Mouse (Mus musculus): ENCODE measurements around the gene Gas2l3. TPM values are rescaled to one million over a fixed set of nuclear protein-coding genes. Genes with fewer than 3 reads are reported as not detected.

Gene Gas2l3
- polyA plus RNA-seq, 1 experiment from 2014 or later = 19.7 TPM

- Histone ChIP-seq H3K27me3 (no peaks in the 10 kb centered on the region), H3K36me3 (ENCODE audit: poor library complexity, severe bottlenecking) (no peaks in the 10 kb centered on the region), H3K4me1 (no peaks in the 10 kb centered on the region), H3K4me3 (no peak overlapping the region), H3K4me2 (no peak overlapping the region), H3K27ac (no peak overlapping the region), H3K9me3 (replicated peaks) (peaks cover 8% of the 10 kb centered on the region; the same call in 1 of the 2 replicates), H3K9ac (no peak overlapping the region)
- no peak for ATAC-seq
- 34% methylated on average over 7 of the region's 7 CpGs for WGBS
These were observed 27.0 kb upstream of the Gas2l3 start for GRCm38 (mm10) chr10:89470596-89471353.

DNA sequence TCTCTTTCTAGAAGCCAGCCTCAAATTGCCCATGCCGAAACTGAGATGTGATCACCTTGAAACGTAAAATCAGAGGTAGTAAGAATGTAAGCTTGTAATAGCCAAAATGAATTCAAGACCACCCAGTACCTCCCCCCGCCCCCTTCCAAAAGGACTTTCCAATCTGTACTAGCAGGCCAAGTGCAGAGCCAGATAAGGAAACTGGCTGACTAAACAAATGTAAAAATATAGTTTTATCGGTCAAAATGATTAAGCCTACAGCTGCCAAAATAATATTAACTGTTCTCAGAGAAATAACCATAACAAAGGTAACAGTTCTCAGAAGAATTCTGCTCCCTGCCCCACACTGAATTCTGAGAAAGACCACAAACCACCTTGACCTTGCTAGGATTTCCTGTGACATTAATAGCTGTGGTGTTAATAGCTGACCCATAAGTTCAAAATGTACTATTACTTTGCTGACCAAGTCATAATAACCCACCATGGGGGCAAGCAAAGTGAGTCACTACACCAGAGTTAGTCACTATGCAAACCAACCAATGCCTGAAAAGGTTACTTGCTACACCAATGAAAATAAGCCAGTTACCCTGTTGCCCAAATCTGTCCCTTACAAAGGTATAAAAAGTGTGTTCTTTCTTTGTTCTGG lies 21.1 kb upstream of the Gas2l3 start:
- Histone ChIP-seq H3K27ac (no peak overlapping the region), H3K4me3 (no peak overlapping the region), H3K9me3 (replicated peaks) (peaks cover 2% of the 10 kb centered on the region; the same call in 1 of the 2 replicates), H3K4me2 (no peak overlapping the region), H3K4me1 (no peaks in the 10 kb centered on the region), H3K9ac (no peak overlapping the region), H3K36me3 (ENCODE audit: poor library complexity, severe bottlenecking) (no peaks in the 10 kb centered on the region), H3K27me3 (0 out of 2 replicates have a peak, but pooled peaks cover 2% of the 10 kb centered on the region)
- WGBS = 88% methylated on average over 4 of the region's 4 CpGs
- ATAC-seq = no peak

DNA sequence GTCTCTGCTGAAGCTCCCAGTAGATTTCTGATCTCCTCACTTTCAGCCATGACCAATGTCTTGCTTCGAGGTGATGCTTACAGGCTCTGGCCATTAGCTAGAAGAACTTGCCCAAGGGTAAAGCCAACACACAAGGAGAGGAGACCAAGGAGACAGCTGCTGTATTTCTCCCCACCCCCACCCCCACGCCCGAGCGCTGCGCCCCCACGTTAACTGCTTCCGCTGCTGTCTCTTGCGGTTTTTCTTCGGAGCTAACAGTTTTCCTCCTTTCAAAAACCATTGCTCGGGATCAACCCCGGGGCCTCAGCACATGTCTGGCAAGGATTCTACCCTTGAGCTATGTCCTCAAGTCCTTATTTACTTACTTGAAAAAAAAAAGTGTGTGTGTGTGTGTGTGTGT lies 19.1 kb upstream of the Gas2l3 start:
- Histone ChIP-seq H3K9ac (no peak overlapping the region), H3K27ac (no peak overlapping the region), H3K36me3 (ENCODE audit: poor library complexity, severe bottlenecking) (no peaks in the 10 kb centered on the region), H3K4me1 (no peaks in the 10 kb centered on the region), H3K4me3 (no peak overlapping the region), H3K9me3 (replicated peaks) (no peaks in the 10 kb centered on the region), H3K4me2 (no peak overlapping the region), H3K27me3 (0 out of 2 replicates have a peak, but pooled peaks cover 2% of the 10 kb centered on the region)
- 86% methylated on average over 11 of the region's 11 CpGs for WGBS
- no peak for ATAC-seq

GRCm38 (mm10) chr10:89461856-89462507 lies 18.2 kb upstream of the Gas2l3 start:
- no peaks in the 10 kb centered on the region for H3K4me1 ChIP-seq
- peak; percentile 91 for ATAC-seq
- H3K4me3 ChIP-seq = no peak overlapping the region
- no peak overlapping the region for H3K4me2 ChIP-seq
- H3K27me3 ChIP-seq = 0 out of 2 replicates have a peak, but pooled peaks cover 2% of the 10 kb centered on the region
- WGBS = 18% methylated on average over 14 of the region's 14 CpGs
- no peak overlapping the region for H3K9ac ChIP-seq
- H3K27ac ChIP-seq = no peak overlapping the region
- no peaks in the 10 kb centered on the region for H3K36me3 ChIP-seq (ENCODE audit: poor library complexity, severe bottlenecking)
- no peaks in the 10 kb centered on the region for H3K9me3 ChIP-seq (replicated peaks)

DNA sequence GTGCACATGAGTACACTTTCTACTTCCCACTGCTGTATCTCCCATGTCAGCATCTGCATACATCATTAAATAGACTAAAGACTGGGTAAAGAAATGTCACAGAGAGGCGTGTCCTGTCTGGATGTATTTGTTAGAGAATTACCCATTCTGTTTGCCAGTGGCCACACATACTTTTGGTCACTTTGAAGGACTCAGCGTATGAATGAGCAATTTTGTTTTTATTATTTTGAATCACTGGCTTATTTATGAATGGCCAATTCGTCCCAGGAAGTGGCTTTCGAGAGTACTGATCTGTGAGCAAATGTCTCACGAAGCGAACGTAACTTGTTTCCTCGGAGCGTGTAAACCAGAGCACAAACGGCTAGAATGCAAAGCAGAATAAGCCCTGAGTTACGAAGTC lies 17.2 kb upstream of the Gas2l3 start:
- H3K4me1 ChIP-seq = no peaks in the 10 kb centered on the region
- H3K9ac ChIP-seq = no peak overlapping the region
- H3K27ac ChIP-seq = no peak overlapping the region
- H3K9me3 ChIP-seq (replicated peaks) = no peaks in the 10 kb centered on the region
- 58% methylated on average over 11 of the region's 11 CpGs for WGBS
- no peak for ATAC-seq
- H3K36me3 ChIP-seq (ENCODE audit: poor library complexity, severe bottlenecking) = no peaks in the 10 kb centered on the region
- no peak overlapping the region for H3K4me2 ChIP-seq
- H3K4me3 ChIP-seq = no peak overlapping the region
- H3K27me3 ChIP-seq = 0 out of 2 replicates have a peak, but pooled peaks cover 2% of the 10 kb centered on the region

GRCm38 (mm10) chr10:89458770-89459169 lies 15.0 kb upstream of the Gas2l3 start:
- Histone ChIP-seq H3K9me3 (replicated peaks) (no peaks in the 10 kb centered on the region), H3K9ac (no peak overlapping the region), H3K4me1 (no peaks in the 10 kb centered on the region), H3K27ac (no peak overlapping the region), H3K27me3 (0 out of 2 replicates have a peak, but pooled peaks cover 2% of the 10 kb centered on the region), H3K4me2 (no peak overlapping the region), H3K4me3 (no peak overlapping the region), H3K36me3 (ENCODE audit: poor library complexity, severe bottlenecking) (no peaks in the 10 kb centered on the region)
- ATAC-seq = no peak
- WGBS = 84% methylated on average over 3 of the region's 3 CpGs

GRCm38 (mm10) chr10:89453794-89454193 lies 10.0 kb upstream of the Gas2l3 start:
- no peak for ATAC-seq
- Histone ChIP-seq H3K9me3 (replicated peaks) (no peaks in the 10 kb centered on the region), H3K36me3 (ENCODE audit: poor library complexity, severe bottlenecking) (no peaks in the 10 kb centered on the region), H3K4me3 (no peak overlapping the region), H3K4me2 (no peak overlapping the region), H3K27me3 (no peaks in the 10 kb centered on the region; the same call in 1 of the 2 replicates), H3K9ac (no peak overlapping the region), H3K27ac (no peak overlapping the region), H3K4me1 (no peaks in the 10 kb centered on the region)
- WGBS = 88% methylated on average over 3 of the region's 3 CpGs

DNA sequence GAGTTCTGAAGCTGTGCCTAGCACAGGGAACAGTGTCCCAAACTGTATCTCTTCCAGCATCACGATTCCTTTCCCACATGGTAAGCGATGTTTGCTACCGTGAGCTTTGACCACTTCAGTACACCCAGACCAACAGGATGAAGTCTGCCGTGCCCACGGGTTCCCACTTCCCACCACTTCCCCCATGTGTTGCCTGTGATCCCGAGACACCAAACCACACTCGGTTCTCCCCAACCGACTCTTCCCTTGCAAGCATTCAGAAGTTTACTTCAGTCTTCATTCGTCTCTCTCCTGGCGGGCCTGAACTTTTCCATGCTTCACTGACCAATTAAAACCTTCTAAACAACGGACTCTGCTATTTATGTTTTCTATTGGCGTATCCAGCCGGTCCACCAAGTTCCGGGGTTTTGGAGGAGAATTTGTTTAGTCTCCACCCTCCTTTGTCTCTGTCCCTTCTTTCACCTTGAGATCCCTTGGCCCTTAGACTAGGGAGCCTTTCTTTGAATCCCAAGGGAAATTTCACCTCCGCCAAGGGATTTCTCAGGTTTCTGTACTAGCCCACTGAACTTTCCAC lies 9.4 kb upstream of the Gas2l3 start:
- ATAC-seq = no peak
- H3K4me2 ChIP-seq = no peak overlapping the region

DNA sequence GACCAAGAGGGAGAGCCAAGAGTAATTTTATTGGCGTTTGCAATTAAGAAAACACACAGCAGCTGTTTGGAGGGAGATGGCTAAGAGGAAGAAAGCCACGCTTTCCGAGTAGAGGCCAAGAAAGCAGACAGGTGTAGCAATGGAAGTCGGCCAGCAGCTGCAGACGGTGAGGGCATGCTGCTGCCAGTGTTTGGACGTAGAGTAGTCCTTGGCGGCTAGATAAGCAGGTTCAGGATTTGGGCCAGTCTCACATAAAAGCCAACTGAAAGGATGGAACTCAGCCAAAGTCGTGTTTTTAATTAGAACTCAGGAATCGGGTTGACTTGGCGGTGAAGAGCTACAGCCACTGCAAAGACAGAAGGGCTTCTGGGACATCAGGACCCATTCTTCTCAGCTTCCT lies 6.6 kb upstream of the Gas2l3 start:
- no peak overlapping the region for H3K4me3 ChIP-seq
- no peaks in the 10 kb centered on the region for H3K9me3 ChIP-seq (replicated peaks)
- peaks cover under 1% of the 10 kb centered on the region for H3K27me3 ChIP-seq
- no peaks in the 10 kb centered on the region for H3K4me1 ChIP-seq
- no peak overlapping the region for H3K9ac ChIP-seq
- peak; percentile 83 for ATAC-seq
- no peak overlapping the region for H3K4me2 ChIP-seq
- 62% methylated on average over 10 of the region's 10 CpGs for WGBS
- no peaks in the 10 kb centered on the region for H3K36me3 ChIP-seq (ENCODE audit: poor library complexity, severe bottlenecking)
- H3K27ac ChIP-seq = no peak overlapping the region

More for the DNA sequence above, 9.4 kb upstream of the Gas2l3 start:
- Histone ChIP-seq H3K27me3 (no peaks in the 10 kb centered on the region; the same call in 1 of the 2 replicates), H3K9ac (no peak overlapping the region), H3K9me3 (replicated peaks) (no peaks in the 10 kb centered on the region), H3K27ac (no peak overlapping the region), H3K4me3 (no peak overlapping the region), H3K36me3 (ENCODE audit: poor library complexity, severe bottlenecking) (no peaks in the 10 kb centered on the region), H3K4me1 (no peaks in the 10 kb centered on the region)
- WGBS = 83% methylated on average over 15 of the region's 15 CpGs

DNA sequence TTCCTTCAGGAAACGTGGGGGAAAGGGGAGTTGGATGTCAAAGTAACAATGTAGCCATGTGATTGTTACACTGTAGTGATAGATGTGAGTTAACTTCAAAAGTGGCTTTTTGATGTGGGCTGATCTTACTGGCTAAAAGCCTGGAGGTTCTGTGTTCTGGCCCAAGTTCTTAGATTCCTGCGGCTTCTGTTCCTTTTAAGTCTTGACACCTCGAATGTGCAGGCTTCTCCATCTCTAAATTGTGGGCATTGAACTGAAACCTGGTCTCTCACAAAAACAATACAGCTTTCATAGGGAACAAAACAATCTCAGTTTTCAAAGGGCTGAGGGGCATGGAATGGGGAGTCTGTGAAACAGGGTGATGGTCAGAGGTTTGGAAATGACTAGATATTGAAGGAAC lies 614 bp upstream of the Gas2l3 start:
- Histone ChIP-seq H3K4me2 (peak overlapping the region; percentile 86), H3K4me3 (peak overlapping the region; percentile 62), H3K9ac (peak overlapping the region; percentile 18; the same call in 1 of the 2 replicates), H3K4me1 (peaks cover 16% of the 10 kb centered on the region), H3K36me3 (ENCODE audit: poor library complexity, severe bottlenecking) (no peaks in the 10 kb centered on the region), H3K27ac (no peak overlapping the region), H3K27me3 (peaks cover 12% of the 10 kb centered on the region), H3K9me3 (replicated peaks) (no peaks in the 10 kb centered on the region)
- no peak for ATAC-seq
- 36% methylated on average over 3 of the region's 3 CpGs for WGBS

- peak; percentile 52 for ATAC-seq
- H3K27ac ChIP-seq = no peak overlapping the region; the same call in 1 of the 2 replicates
These were observed 598 bp downstream of the Gas2l3 start for GRCm38 (mm10) chr10:89443115-89443622.

More at GRCm38 (mm10) chr10:89443115-89443622, 598 bp downstream of the Gas2l3 start:
- 0% methylated on average over 17 of the region's 17 CpGs for WGBS
- Histone ChIP-seq H3K4me1 (peaks cover 21% of the 10 kb centered on the region), H3K27me3 (peaks cover 16% of the 10 kb centered on the region), H3K4me2 (peak overlapping the region; percentile 86), H3K9ac (peak overlapping the region; percentile 72), H3K9me3 (replicated peaks) (no peaks in the 10 kb centered on the region), H3K36me3 (ENCODE audit: poor library complexity, severe bottlenecking) (no peaks in the 10 kb centered on the region), H3K4me3 (peak overlapping the region; percentile 62)
